Mouse (Mus musculus) large intestine, adult 2 months (tissue): ENCODE results near the gene Pcnx2. TPM values are rescaled to one million over a fixed set of nuclear protein-coding genes. Genes with fewer than 3 reads are reported as not detected.

Source experiments
- DNase-seq: peaks from one replicate; pipeline ENCODE4 v3.0.0-alpha.2; 2012; ENCODE audit warnings: low read depth, low spot score
- WGBS: fragments of 180-500 bp; shearing (Covaris S2); methylation state at CpG from one replicate; pipeline ENCODE4 v1.1.7; 2018; 5-methylcytosine and 5-hydroxymethylcytosine counted together
- polyA plus RNA-seq: library from polyadenylated mRNA; depleted of rRNA; stranded (reverse); fragments of >200 nt; gene quantifications from 2 replicates; pipeline ENCODE4 v1.2.3, GENCODE M21; 2012; rRNA removed

Pcnx2 gene
- polyA plus RNA-seq, 1 experiment: 0.20 TPM

- no peak for DNase-seq
- WGBS: 52% methylated on average over 8 of the region's 8 CpGs
Observed at GRCm38 (mm10) chr8:125727797-125728196, 170.3 kb downstream of the Pcnx2 start.

GRCm38 (mm10) chr8:125726986-125727385 lies 171.1 kb downstream of the Pcnx2 start:
- WGBS: 63% methylated on average over 5 of the region's 5 CpGs
- DNase-seq: no peak

- 97% methylated on average over 4 of the region's 4 CpGs for WGBS
Observed at GRCm38 (mm10) chr8:125726143-125726542, 172.0 kb downstream of the Pcnx2 start.

GRCm38 (mm10) chr8:125725037-125725820 lies 172.9 kb downstream of the Pcnx2 start:
- DNase-seq: no peak
- WGBS: 63% methylated on average over 6 of the region's 6 CpGs

More at GRCm38 (mm10) chr8:125726143-125726542, 172.0 kb downstream of the Pcnx2 start:
- no peak for DNase-seq

GRCm38 (mm10) chr8:125723437-125723836 lies 174.7 kb downstream of the Pcnx2 start:
- 86% methylated on average over 6 of the region's 6 CpGs for WGBS

GRCm38 (mm10) chr8:125722675-125723074 lies 175.4 kb downstream of the Pcnx2 start:
- WGBS: 80% methylated on average over 7 of the region's 7 CpGs
- no peak for DNase-seq

More at GRCm38 (mm10) chr8:125723437-125723836, 174.7 kb downstream of the Pcnx2 start:
- no peak for DNase-seq

- DNase-seq: no peak
- 56% methylated on average over 4 of the region's 4 CpGs for WGBS
Observed at GRCm38 (mm10) chr8:125718914-125719313, 179.2 kb downstream of the Pcnx2 start.

GRCm38 (mm10) chr8:125716613-125717012 lies 181.5 kb downstream of the Pcnx2 start:
- WGBS: 48% methylated on average over 7 of the region's 7 CpGs
- DNase-seq: no peak

- 54% methylated on average over 4 of the region's 4 CpGs for WGBS
- no peak for DNase-seq
Observed at GRCm38 (mm10) chr8:125716211-125716610, 181.9 kb downstream of the Pcnx2 start.

- DNase-seq: no peak
- WGBS: 81% methylated on average over 5 of the region's 5 CpGs
Observed at GRCm38 (mm10) chr8:125711514-125711913, 186.6 kb downstream of the Pcnx2 start.

- 84% methylated on average over 5 of the region's 5 CpGs for WGBS
- no peak for DNase-seq
Observed at GRCm38 (mm10) chr8:125709171-125709570, 188.9 kb downstream of the Pcnx2 start.

- DNase-seq: no peak
- WGBS: 80% methylated on average over 7 of the region's 7 CpGs
Observed at GRCm38 (mm10) chr8:125705816-125706215, 192.3 kb downstream of the Pcnx2 start.

- DNase-seq: no peak
- WGBS: 86% methylated on average over 6 of the region's 6 CpGs
Observed at GRCm38 (mm10) chr8:125704434-125704833, 193.7 kb downstream of the Pcnx2 start.

- no peak for DNase-seq
- WGBS: 71% methylated on average over 15 of the region's 15 CpGs
Observed at GRCm38 (mm10) chr8:125702868-125703473, 195.1 kb downstream of the Pcnx2 start.

Other genes with a start within 250 kb of the Pcnx2 start
- 0.63 and 1.2 TPM in 2 replicates for gene Map10, start 228.5 kb downstream of the Pcnx2 start, polyA plus RNA-seq
- 22.9 and 25.6 TPM in 2 replicates for gene Ntpcr, start 168.4 kb downstream of the Pcnx2 start, polyA plus RNA-seq
- 9.9 and 17.1 TPM in 2 replicates for gene Map3k21, start 12.1 kb upstream of the Pcnx2 start, polyA plus RNA-seq
- 58.0 and 59.0 TPM in 2 replicates for gene Kcnk1, start 96.9 kb upstream of the Pcnx2 start, polyA plus RNA-seq